In genomic region chr2:93319598-93319997, GRCm38 (mm10) we compare ENCODE assay signal across 13 mouse cellular contexts. TPM values are rescaled to one million over a fixed set of nuclear protein-coding genes. Genes with fewer than 3 reads are reported as not detected.
A peak's percentile ranks its signal among the peaks of the same experiment; 100 is the strongest.
DNase-seq lines count a peak whose midpoint lies in the region; ATAC-seq lines count a peak whose summit lies in the region.
"Had no signal": no experiment of that assay in that cellular context is flagged by ENCODE, and none has a peak within 500 bp of the region (broad histone marks: within the 10 kb centered on the region; RNA-seq: fewer than 3 reads in every experiment).

No protein-coding gene starts in this region.

- peaks cover 82% of the 10 kb centered on the region for H3K4me1 ChIP-seq in midbrain, embryonic 10.5 days
- peaks cover 40% of the 10 kb centered on the region for H3K4me1 ChIP-seq in midbrain, embryonic 14.5 days (ENCODE audit: control insufficient read depth, insufficient read depth, low read length)
- H3K4me1 ChIP-seq in neural tube, embryonic 15.5 days: peaks cover 72% of the 10 kb centered on the region

- peak; percentile 53 for DNase-seq in gastrocnemius, postnatal 25 days
- DNase-seq in gastrocnemius, postnatal 14 days: no peak
- no peak for DNase-seq in midbrain, embryonic 10.5 days (ENCODE audit: low spot score)
- DNase-seq in midbrain, embryonic 14.5 days: no peak
- peak; percentile 25 for DNase-seq in embryo, embryonic 11 days
- no peak for DNase-seq in cerebellum, postnatal 14 days
- DNase-seq: cerebellum, postnatal 25 days; kidney, postnatal 4 days; lung, embryonic 14.5 days had no signal

- no peak overlapping the region for H3K4me2 ChIP-seq in midbrain, embryonic 14.5 days (ENCODE audit: low read length)
- no peak overlapping the region for H3K4me2 ChIP-seq in neural tube, embryonic 15.5 days
- H3K4me2 ChIP-seq: hindbrain, embryonic 15.5 days; lung, embryonic 14.5 days had no signal

- no peaks in the 10 kb centered on the region for H3K9me3 ChIP-seq in midbrain, embryonic 10.5 days (replicated peaks)
- H3K9me3 ChIP-seq in midbrain, embryonic 14.5 days (ENCODE audit: control insufficient read depth, low read length): no peaks in the 10 kb centered on the region
- H3K9me3 ChIP-seq in neural tube, embryonic 15.5 days (replicated peaks): no peaks in the 10 kb centered on the region
- H3K9me3 ChIP-seq: hindbrain, embryonic 15.5 days had no signal

- 52% methylated on average over 7 of the region's 7 CpGs for WGBS in midbrain, embryonic 10.5 days
- 47% methylated on average over 7 of the region's 7 CpGs for WGBS in midbrain, embryonic 14.5 days
- 24% methylated on average over 7 of the region's 7 CpGs for WGBS in neural tube, embryonic 15.5 days

- intact Hi-C loops in gastrocnemius, postnatal 14 days (cut with DNase I; ENCODE audit: low total_unique reads): no loop called here

- no peak overlapping the region for H3K9ac ChIP-seq in midbrain, embryonic 14.5 days (replicated peaks; ENCODE audit: low read length)
- H3K9ac ChIP-seq in neural tube, embryonic 15.5 days (replicated peaks): no peak overlapping the region
- H3K9ac ChIP-seq: hindbrain, embryonic 15.5 days; lung, embryonic 14.5 days had no signal

- H3K4me3 ChIP-seq in midbrain, embryonic 10.5 days: no peak overlapping the region
- no peak overlapping the region for H3K4me3 ChIP-seq in midbrain, embryonic 14.5 days (replicated peaks; ENCODE audit: low read depth, low read length)
- no peak overlapping the region for H3K4me3 ChIP-seq in neural tube, embryonic 15.5 days (replicated peaks)
- H3K4me3 ChIP-seq: hindbrain, embryonic 15.5 days had no signal

- no peaks in the 10 kb centered on the region for H3K27me3 ChIP-seq in midbrain, embryonic 10.5 days (ENCODE audit: low read depth, poor library complexity, severe bottlenecking)
- no peaks in the 10 kb centered on the region for H3K27me3 ChIP-seq in midbrain, embryonic 14.5 days (ENCODE audit: control insufficient read depth, insufficient read depth, low read length)
- no peaks in the 10 kb centered on the region for H3K27me3 ChIP-seq in neural tube, embryonic 15.5 days (replicated peaks)
- H3K27me3 ChIP-seq: hindbrain, embryonic 15.5 days had no signal

- peaks cover 50% of the 10 kb centered on the region for H3K36me3 ChIP-seq in midbrain, embryonic 10.5 days
- H3K36me3 ChIP-seq in midbrain, embryonic 14.5 days (ENCODE audit: control insufficient read depth, insufficient read depth, low read length): no peaks in the 10 kb centered on the region
- H3K36me3 ChIP-seq in neural tube, embryonic 15.5 days: no peaks in the 10 kb centered on the region
- H3K36me3 ChIP-seq: hindbrain, embryonic 15.5 days had no signal

- 0 out of 2 replicates have a peak overlapping the region, but pooled peaks have one; percentile 34 for H3K27ac ChIP-seq in midbrain, embryonic 10.5 days (replicated peaks)
- no peak overlapping the region for H3K27ac ChIP-seq in midbrain, embryonic 14.5 days (replicated peaks; ENCODE audit: low read depth, low read length)
- peak overlapping the region; percentile 34; the same call in 1 of the 2 replicates for H3K27ac ChIP-seq in neural tube, embryonic 15.5 days (replicated peaks)

- no peak for ATAC-seq in midbrain, embryonic 14.5 days (ENCODE audit: low FRiP score, low TSS enrichment)
- no peak for ATAC-seq in neural tube, embryonic 15.5 days (ENCODE audit: low FRiP score)
- ATAC-seq in monocyte, adult 5-6 weeks (replicated peaks; ENCODE audit: insufficient number of reproducible peaks, low FRiP score, low TSS enrichment, poor library complexity, severe bottlenecking): no peak

RNA-seq across cellular contexts. Expression of gene Tspan18, which starts 14.7 kb away (rescaled TPM):
- total RNA-seq in gastrocnemius, postnatal 25 days (2021): 1 to 10 TPM; 3.8 TPM
- total RNA-seq in gastrocnemius, postnatal 14 days (2021): 10 to 100 TPM in 1 of 2 experiments, 1 to 10 TPM in 1; 9.7 to 11.4 TPM
- 45.0 and 48.4 TPM in 2 replicates for polyA plus RNA-seq in midbrain, embryonic 10.5 days (2016; fragmentation: Nextera tagmentation; extraction: Ambion mirVana)
- polyA plus RNA-seq in midbrain, embryonic 14.5 days (2014; fragmentation: Nextera tagmentation; extraction: Ambion mirVana): 21.2 and 27.8 TPM in 2 replicates
- polyA plus RNA-seq in neural tube, embryonic 15.5 days (2015; fragmentation: Nextera tagmentation; extraction: Ambion mirVana): 22.0 and 29.3 TPM in 2 replicates
- total RNA-seq in monocyte, adult 5-6 weeks (2017): not detected in 3 replicates
- total RNA-seq: granulocyte monocyte progenitor cell, adult 5-6 weeks had no signal

Comparison
In these comparisons a context has a peak if more than half of its experiments do, and no peak if none do; other contexts are left out.
1. DNase-seq: peak in gastrocnemius, postnatal 25 days (single experiment) and embryo, embryonic 11 days (single experiment); none in gastrocnemius, postnatal 14 days (single experiment), midbrain, embryonic 10.5 days (single experiment), midbrain, embryonic 14.5 days (single experiment) and cerebellum, postnatal 14 days (0 of 2).